Mouse (Mus musculus) ES-Bruce4 (cell line): ENCODE data around the gene Lcn12.

Source experiments
- CTCF ChIP-seq: IDR thresholded peaks from one replicate; pipeline ENCODE4 v1.8.1; 2011; ENCODE audit warnings: low read depth, low read length
- EP300 ChIP-seq: IDR thresholded peaks from 2 replicates; pipeline ENCODE4 v1.6.1; 2011; ENCODE audit warnings: low read depth, low read length; ENCODE audit not compliant: insufficient read depth

- TF ChIP-seq CTCF (no peak), EP300 (no peak)
Observed at GRCm38 (mm10) chr2:25505860-25506259, 12.1 kb upstream of the Lcn12 start.
